Mouse (Mus musculus): ENCODE data around the gene Tchp. TPM values are rescaled to one million over a fixed set of nuclear protein-coding genes. Genes with fewer than 3 reads are reported as not detected.

Gene Tchp
- total and polyA plus RNA-seq, 2 experiments from 2014 or later = 0.50 to 4.4 TPM

GRCm38 (mm10) chr5:114767185-114767584, 59.6 kb downstream of the Tchp start:
- H3K9ac ChIP-seq (replicated peaks; ENCODE audit: low read depth, low read length) = no peak overlapping the region
- peaks cover 13% of the 10 kb centered on the region for H3K4me1 ChIP-seq (ENCODE audit: control insufficient read depth, insufficient read depth)
- H3K27ac ChIP-seq (ENCODE audit: low read depth) = no peak overlapping the region
- ATAC-seq (ENCODE audit: insufficient read depth, low read depth) (no peak), DNase-seq (ENCODE audit: low spot score) (no peak)
- 81% methylated on average over 7 of the region's 7 CpGs for WGBS
- H3K9me3 ChIP-seq (replicated peaks; ENCODE audit: control insufficient read depth, low read length) = no peaks in the 10 kb centered on the region
- H3K4me3 ChIP-seq (ENCODE audit: low read depth, low read length) = no peak overlapping the region
- H3K36me3 ChIP-seq (replicated peaks; ENCODE audit: control insufficient read depth, insufficient read depth, low read length) = peaks cover 46% of the 10 kb centered on the region
- H3K4me2 ChIP-seq (ENCODE audit: low read depth, low read length) = no peak overlapping the region
- TF ChIP-seq EP300 (IDR thresholded peaks at IDR 0.05; ENCODE audit: low read depth) (no peak), CTCF (IDR thresholded peaks at IDR 0.05; ENCODE audit: low read depth) (no peak)
- H3K27me3 ChIP-seq (ENCODE audit: control insufficient read depth, insufficient read depth, low read length) = no peaks in the 10 kb centered on the region

DNA sequence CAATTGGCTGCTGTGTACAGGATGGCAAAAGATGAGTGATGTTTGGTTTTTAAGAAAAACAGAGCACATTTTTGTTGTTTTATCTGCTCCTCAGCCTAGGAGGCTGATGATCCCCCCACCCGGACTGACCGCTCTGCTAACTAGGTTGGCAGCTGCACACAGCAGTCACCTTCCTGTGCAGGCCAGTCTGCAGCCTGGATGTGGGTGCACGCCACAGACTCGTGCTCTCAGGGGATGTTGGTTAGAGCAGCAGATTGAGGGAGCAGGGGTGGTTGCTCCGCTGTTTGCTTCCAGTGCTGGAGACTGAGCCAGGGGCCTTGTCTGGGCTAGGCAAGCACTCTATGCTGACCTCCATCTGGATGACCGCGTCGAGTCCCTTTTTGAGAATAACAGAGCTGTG, 62.2 kb downstream of the Tchp start:
- Histone ChIP-seq H3K4me3 (ENCODE audit: low read depth, low read length) (no peak overlapping the region), H3K4me1 (ENCODE audit: control insufficient read depth, insufficient read depth) (peaks cover 16% of the 10 kb centered on the region), H3K36me3 (replicated peaks; ENCODE audit: control insufficient read depth, insufficient read depth, low read length) (peaks cover 20% of the 10 kb centered on the region), H3K9ac (replicated peaks; ENCODE audit: low read depth, low read length) (no peak overlapping the region), H3K9me3 (replicated peaks; ENCODE audit: control insufficient read depth, low read length) (no peaks in the 10 kb centered on the region), H3K27ac (ENCODE audit: low read depth) (no peak overlapping the region), H3K27me3 (ENCODE audit: control insufficient read depth, insufficient read depth, low read length) (no peaks in the 10 kb centered on the region), H3K4me2 (ENCODE audit: low read depth, low read length) (no peak overlapping the region)
- DNase-seq (ENCODE audit: low spot score) (no peak), ATAC-seq (ENCODE audit: insufficient read depth, low read depth) (no peak)
- TF ChIP-seq CTCF (IDR thresholded peaks at IDR 0.05; ENCODE audit: low read depth) (no peak), EP300 (IDR thresholded peaks at IDR 0.05; ENCODE audit: low read depth) (no peak)
- WGBS = 83% methylated on average over 8 of the region's 8 CpGs

GRCm38 (mm10) chr5:114771796-114772195, 64.2 kb downstream of the Tchp start:
- 63% methylated on average over 8 of the region's 8 CpGs for WGBS
- Histone ChIP-seq H3K27ac (ENCODE audit: low read depth) (peak overlapping the region; percentile 92), H3K9me3 (replicated peaks; ENCODE audit: control insufficient read depth, low read length) (no peaks in the 10 kb centered on the region), H3K27me3 (ENCODE audit: control insufficient read depth, insufficient read depth, low read length) (no peaks in the 10 kb centered on the region), H3K4me1 (ENCODE audit: control insufficient read depth, insufficient read depth) (peaks cover 28% of the 10 kb centered on the region), H3K36me3 (replicated peaks; ENCODE audit: control insufficient read depth, insufficient read depth, low read length) (0 out of 2 replicates have a peak, but pooled peaks cover 5% of the 10 kb centered on the region), H3K4me2 (ENCODE audit: low read depth, low read length) (peak overlapping the region; percentile 89), H3K4me3 (ENCODE audit: low read depth, low read length) (peak overlapping the region; percentile 98), H3K9ac (replicated peaks; ENCODE audit: low read depth, low read length) (0 out of 2 replicates have a peak overlapping the region, but pooled peaks have one; percentile 98)
- TF ChIP-seq CTCF (IDR thresholded peaks at IDR 0.05; ENCODE audit: low read depth) (no peak), EP300 (IDR thresholded peaks at IDR 0.05; ENCODE audit: low read depth) (no peak)
- ATAC-seq (ENCODE audit: insufficient read depth, low read depth) (no peak), DNase-seq (ENCODE audit: low spot score) (no peak)

Small RNA genes lying within 50 kb of the gene (microRNA-seq; reads per million reads assigned to microRNA genes)
- gene Mir7028 = not detected

Other genes starting within 250 kb of the Tchp start
- gene Fam222a, start 139.7 kb upstream of the Tchp start, total RNA-seq (2014; rRNA removed; ENCODE audit: low replicate concordance) = 0.97 and 5.0 TPM in 2 replicates
- 0.97 and 1.3 TPM in 2 replicates for gene Fam222a, start 139.7 kb upstream of the Tchp start, polyA plus RNA-seq (2015; fragmentation: Nextera tagmentation; extraction: Ambion mirVana)
- 2.3 and 3.4 TPM in 2 replicates for gene Trpv4, start 49.3 kb upstream of the Tchp start, total RNA-seq (2014; rRNA removed; ENCODE audit: low replicate concordance)
- 0.87 and 0.93 TPM in 2 replicates for gene Trpv4, start 49.3 kb upstream of the Tchp start, polyA plus RNA-seq (2015; fragmentation: Nextera tagmentation; extraction: Ambion mirVana)
- 26.2 and 45.3 TPM in 2 replicates for gene Gltp, start 16.8 kb upstream of the Tchp start, total RNA-seq (2014; rRNA removed; ENCODE audit: low replicate concordance)
- gene Gltp, start 16.8 kb upstream of the Tchp start, polyA plus RNA-seq (2015; fragmentation: Nextera tagmentation; extraction: Ambion mirVana) = 32.0 TPM in 2 replicates
- 42.8 and 43.8 TPM in 2 replicates for gene Ankrd13a, start 66.9 kb downstream of the Tchp start, total RNA-seq (2014; rRNA removed; ENCODE audit: low replicate concordance)
- gene Ankrd13a, start 66.9 kb downstream of the Tchp start, polyA plus RNA-seq (2015; fragmentation: Nextera tagmentation; extraction: Ambion mirVana) = 19.7 and 23.8 TPM in 2 replicates
- gene Git2, start 67.8 kb downstream of the Tchp start, total RNA-seq (2014; rRNA removed; ENCODE audit: low replicate concordance) = 37.7 and 53.3 TPM in 2 replicates
- 21.1 and 21.5 TPM in 2 replicates for gene Git2, start 67.8 kb downstream of the Tchp start, polyA plus RNA-seq (2015; fragmentation: Nextera tagmentation; extraction: Ambion mirVana)
- 31.3 and 49.2 TPM in 2 replicates for gene 1500011B03Rik, start 115.7 kb downstream of the Tchp start, total RNA-seq (2014; rRNA removed; ENCODE audit: low replicate concordance)
- gene 1500011B03Rik, start 115.7 kb downstream of the Tchp start, polyA plus RNA-seq (2015; fragmentation: Nextera tagmentation; extraction: Ambion mirVana) = 35.3 and 37.2 TPM in 2 replicates
- not detected in 2 replicates for gene 4930519G04Rik, start 145.9 kb downstream of the Tchp start, total RNA-seq (2014; rRNA removed; ENCODE audit: low replicate concordance)
- not detected in 2 replicates for gene 4930519G04Rik, start 145.9 kb downstream of the Tchp start, polyA plus RNA-seq (2015; fragmentation: Nextera tagmentation; extraction: Ambion mirVana)
- gene Gm9936, start 150.9 kb downstream of the Tchp start, total RNA-seq (2014; rRNA removed; ENCODE audit: low replicate concordance) = not detected in 2 replicates
- gene Gm9936, start 150.9 kb downstream of the Tchp start, polyA plus RNA-seq (2015; fragmentation: Nextera tagmentation; extraction: Ambion mirVana) = not detected in 2 replicates
- gene Oasl2, start 189.2 kb downstream of the Tchp start, total RNA-seq (2014; rRNA removed; ENCODE audit: low replicate concordance) = 11.4 and 14.9 TPM in 2 replicates
- gene Oasl2, start 189.2 kb downstream of the Tchp start, polyA plus RNA-seq (2015; fragmentation: Nextera tagmentation; extraction: Ambion mirVana) = 6.5 and 9.2 TPM in 2 replicates
- 5.6 and 9.4 TPM in 2 replicates for gene Oasl1, start 215.5 kb downstream of the Tchp start, total RNA-seq (2014; rRNA removed; ENCODE audit: low replicate concordance)
- gene Oasl1, start 215.5 kb downstream of the Tchp start, polyA plus RNA-seq (2015; fragmentation: Nextera tagmentation; extraction: Ambion mirVana) = 0.68 and 0.69 TPM in 2 replicates
- 7.3 and 16.0 TPM in 2 replicates for gene 2210016L21Rik, start 234.4 kb downstream of the Tchp start, total RNA-seq (2014; rRNA removed; ENCODE audit: low replicate concordance)
- gene 2210016L21Rik, start 234.4 kb downstream of the Tchp start, polyA plus RNA-seq (2015; fragmentation: Nextera tagmentation; extraction: Ambion mirVana) = 32.2 and 32.6 TPM in 2 replicates